Mouse (Mus musculus): ENCODE measurements at regions not wholly inside any gene's neighbourhood (a gene's known extent, or its start where the extent isn't known, plus 50 kb on each side); places are given as distances from the start of the nearest gene placed in this dataset.

DNA sequence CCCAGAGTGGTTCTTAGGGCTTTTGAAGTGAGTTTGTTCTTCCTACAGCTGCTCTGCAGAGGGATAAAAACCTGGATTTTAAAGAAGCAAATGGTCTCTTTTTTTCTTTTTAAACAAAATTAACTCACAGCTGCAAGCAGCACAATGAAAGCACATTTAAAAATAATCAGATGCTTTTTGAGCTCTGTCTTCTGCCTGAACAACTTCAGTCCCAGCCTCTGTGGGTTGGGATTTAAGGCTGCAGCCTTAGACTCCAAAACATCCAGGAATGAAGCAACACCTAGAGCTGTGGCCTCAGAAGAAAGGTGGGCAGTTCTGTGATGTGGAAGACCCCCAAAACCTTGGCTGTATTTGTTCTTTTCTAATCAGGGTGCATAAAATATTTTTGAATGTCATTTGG lies 446.7 kb upstream of the Pkn2 start:
- TF ChIP-seq UBTF (IDR thresholded peaks at IDR 0.05; ENCODE audit: borderline replicate concordance, insufficient read depth, low read depth, low read length) (no peak), POLR2A (IDR thresholded peaks at IDR 0.05; ENCODE audit: control insufficient read depth in 1 of 2, insufficient read depth in 1 of 2, low read depth in 1 of 2, low read length in 2 of 2, poor library complexity in 1 of 2) (no peak)
